Mouse (Mus musculus) E14TG2a.4 (cell line): ENCODE measurements at regions not wholly inside any gene's neighbourhood (a gene's known extent, or its start where the extent isn't known, plus 50 kb on each side); places are given as distances from the start of the nearest gene placed in this dataset.

Source experiments
- H3K27me3 ChIP-seq: 2 replicates; pipeline ENCODE4 v1.6.1; 2014; ENCODE audit warnings: low read length, control low read depth; ENCODE audit not compliant: insufficient read depth
- H3K36me3 ChIP-seq: 2 replicates; pipeline ENCODE4 v1.6.1; 2014; ENCODE audit warnings: low read length, control low read depth; ENCODE audit not compliant: insufficient read depth
- H3K4me1 ChIP-seq: replicated peaks from 2 replicates; pipeline ENCODE4 v1.6.1; 2014; ENCODE audit warnings: low read depth, low read length, control low read depth
- H3K4me3 ChIP-seq: replicated peaks from 2 replicates; pipeline ENCODE4 v1.5.1; 2014; ENCODE audit warnings: mild to moderate bottlenecking, low read length
- H3K9me3 ChIP-seq: 2 replicates; pipeline ENCODE4 v1.6.1; 2014; ENCODE audit warnings: low read length, control low read depth
- CTCF ChIP-seq: conservative IDR thresholded peaks from 2 replicates; pipeline ENCODE4 v1.5.1; 2014; ENCODE audit warnings: low read length
- NANOG ChIP-seq: IDR thresholded peaks from 2 replicates; pipeline ENCODE4 v1.6.1; 2014; ENCODE audit warnings: borderline replicate concordance, low read length, mixed read lengths
- POU5F1 ChIP-seq: IDR thresholded peaks from 2 replicates; pipeline ENCODE4 v1.6.1; 2014; ENCODE audit warnings: low read length, borderline replicate concordance

- TF ChIP-seq POU5F1 (no peak), CTCF (no peak), NANOG (no peak)
- Histone ChIP-seq H3K36me3 (no peaks in the 10 kb centered on the region), H3K27me3 (no peaks in the 10 kb centered on the region), H3K4me3 (no peak overlapping the region), H3K9me3 (peaks cover 11% of the 10 kb centered on the region; the same call in 1 of the 2 replicates), H3K4me1 (no peaks in the 10 kb centered on the region)
These were observed 459.1 kb upstream of the Atp11b start for GRCm38 (mm10) chr3:35294771-35295170.

GRCm38 (mm10) chr3:35295746-35296145 lies 458.2 kb upstream of the Atp11b start:
- no peaks in the 10 kb centered on the region for H3K36me3 ChIP-seq
- H3K27me3 ChIP-seq, result no peaks in the 10 kb centered on the region
- no peaks in the 10 kb centered on the region for H3K4me1 ChIP-seq
- TF ChIP-seq CTCF, result no peak
- TF ChIP-seq NANOG, result no peak
- H3K4me3 ChIP-seq, result no peak overlapping the region
- H3K9me3 ChIP-seq, result peaks cover 11% of the 10 kb centered on the region; the same call in 1 of the 2 replicates

GRCm38 (mm10) chr3:35299036-35299435 lies 454.9 kb upstream of the Atp11b start:
- H3K27me3 ChIP-seq, result no peaks in the 10 kb centered on the region
- H3K4me3 ChIP-seq, result no peak overlapping the region
- TF ChIP-seq POU5F1 (no peak), NANOG (no peak), CTCF (no peak)
- peaks cover 20% of the 10 kb centered on the region; the same call in 1 of the 2 replicates for H3K9me3 ChIP-seq
- no peaks in the 10 kb centered on the region for H3K4me1 ChIP-seq
- H3K36me3 ChIP-seq, result no peaks in the 10 kb centered on the region

GRCm38 (mm10) chr3:35306013-35306412 lies 447.9 kb upstream of the Atp11b start:
- Histone ChIP-seq H3K27me3 (no peaks in the 10 kb centered on the region), H3K4me1 (no peaks in the 10 kb centered on the region), H3K36me3 (no peaks in the 10 kb centered on the region), H3K9me3 (peaks cover 12% of the 10 kb centered on the region; the same call in 1 of the 2 replicates), H3K4me3 (no peak overlapping the region)
- no peak for TF ChIP-seq POU5F1
- no peak for TF ChIP-seq NANOG
- TF ChIP-seq CTCF, result no peak

- Histone ChIP-seq H3K27me3 (no peaks in the 10 kb centered on the region), H3K4me3 (no peak overlapping the region), H3K36me3 (no peaks in the 10 kb centered on the region), H3K9me3 (no peaks in the 10 kb centered on the region), H3K4me1 (0 out of 2 replicates have a peak, but pooled peaks cover 7% of the 10 kb centered on the region)
- TF ChIP-seq NANOG (no peak), CTCF (no peak), POU5F1 (no peak)
These were observed 439.7 kb upstream of the Atp11b start for GRCm38 (mm10) chr3:35314177-35314576.

GRCm38 (mm10) chr3:35315162-35315561 lies 438.7 kb upstream of the Atp11b start:
- 0 out of 2 replicates have a peak, but pooled peaks cover 7% of the 10 kb centered on the region for H3K4me1 ChIP-seq
- H3K36me3 ChIP-seq, result no peaks in the 10 kb centered on the region
- H3K4me3 ChIP-seq, result no peak overlapping the region
- H3K27me3 ChIP-seq, result no peaks in the 10 kb centered on the region
- no peaks in the 10 kb centered on the region for H3K9me3 ChIP-seq
- TF ChIP-seq NANOG (no peak), CTCF (no peak), POU5F1 (no peak)

- H3K9me3 ChIP-seq, result no peaks in the 10 kb centered on the region
- H3K36me3 ChIP-seq, result no peaks in the 10 kb centered on the region
- H3K27me3 ChIP-seq, result no peaks in the 10 kb centered on the region
- no peak overlapping the region for H3K4me3 ChIP-seq
- TF ChIP-seq NANOG (no peak), POU5F1 (no peak), CTCF (no peak)
- peaks cover 10% of the 10 kb centered on the region; the same call in 1 of the 2 replicates for H3K4me1 ChIP-seq
These were observed 435.6 kb upstream of the Atp11b start for GRCm38 (mm10) chr3:35318348-35318747.

GRCm38 (mm10) chr3:35320844-35321393 lies 433.0 kb upstream of the Atp11b start:
- no peaks in the 10 kb centered on the region for H3K36me3 ChIP-seq
- H3K4me3 ChIP-seq, result no peak overlapping the region
- H3K9me3 ChIP-seq, result no peaks in the 10 kb centered on the region
- H3K27me3 ChIP-seq, result no peaks in the 10 kb centered on the region
- peaks cover 15% of the 10 kb centered on the region for H3K4me1 ChIP-seq
- TF ChIP-seq POU5F1 (no peak), NANOG (no peak), CTCF (no peak)

GRCm38 (mm10) chr3:35321991-35322390 lies 431.9 kb upstream of the Atp11b start:
- no peaks in the 10 kb centered on the region for H3K36me3 ChIP-seq
- H3K9me3 ChIP-seq, result no peaks in the 10 kb centered on the region
- TF ChIP-seq POU5F1 (no peak), NANOG (no peak), CTCF (no peak)
- H3K4me1 ChIP-seq, result peaks cover 15% of the 10 kb centered on the region
- no peaks in the 10 kb centered on the region for H3K27me3 ChIP-seq
- no peak overlapping the region for H3K4me3 ChIP-seq

GRCm38 (mm10) chr3:35322899-35323298 lies 431.0 kb upstream of the Atp11b start:
- H3K4me3 ChIP-seq, result no peak overlapping the region

More at GRCm38 (mm10) chr3:35322899-35323298, 431.0 kb upstream of the Atp11b start:
- TF ChIP-seq NANOG (no peak), POU5F1 (no peak), CTCF (no peak)
- H3K9me3 ChIP-seq, result no peaks in the 10 kb centered on the region
- H3K4me1 ChIP-seq, result peaks cover 7% of the 10 kb centered on the region
- no peaks in the 10 kb centered on the region for H3K36me3 ChIP-seq
- no peaks in the 10 kb centered on the region for H3K27me3 ChIP-seq
